Mouse (Mus musculus) right cerebral cortex, postnatal 14 days (tissue): ENCODE measurements around the gene Pappa2.

Experiments used
- DNase-seq: peaks from one replicate; pipeline ENCODE4 v3.0.0; 2022

Gene Pappa2

GRCm38 (mm10) chr1:158980390-158980789 lies at the start of gene Pappa2:
Gene Pappa2 (minus strand): TSS chr1:158980490.
- DNase-seq, result no peak

- no peak for DNase-seq
Measured at GRCm38 (mm10) chr1:159029106-159029505, 48.8 kb upstream of the Pappa2 start.

GRCm38 (mm10) chr1:159014940-159015660 lies 34.8 kb upstream of the Pappa2 start:
- no peak for DNase-seq

- DNase-seq, result no peak
Measured at GRCm38 (mm10) chr1:158987042-158987441, 6.8 kb upstream of the Pappa2 start.

- DNase-seq, result no peak
Measured at GRCm38 (mm10) chr1:158962340-158962739, 17.9 kb downstream of the Pappa2 start.

GRCm38 (mm10) chr1:158960984-158961383 lies 19.3 kb downstream of the Pappa2 start:
- DNase-seq, result no peak

DNA sequence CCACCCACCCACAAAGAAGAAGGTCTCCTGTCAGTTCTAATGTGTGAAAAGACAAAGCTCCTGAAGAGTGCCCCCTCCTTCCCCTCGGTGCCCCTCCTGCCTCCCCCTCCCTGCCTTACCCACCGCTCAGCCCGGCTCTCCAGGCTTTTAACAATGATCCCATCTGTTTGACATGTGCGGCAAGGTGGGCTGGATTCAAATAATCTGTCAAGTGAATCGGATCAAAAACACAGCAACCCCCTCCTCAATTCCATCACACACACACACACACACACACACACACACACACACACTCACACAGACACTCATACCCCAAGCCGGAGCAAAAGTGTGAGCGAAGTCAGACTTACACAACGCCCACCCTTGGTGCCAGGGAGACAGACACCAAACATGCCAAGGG lies 19.7 kb downstream of the Pappa2 start:
- DNase-seq, result no peak

GRCm38 (mm10) chr1:158956361-158956760 lies 23.9 kb downstream of the Pappa2 start:
- DNase-seq, result no peak

GRCm38 (mm10) chr1:158954785-158955184 lies 25.5 kb downstream of the Pappa2 start:
- no peak for DNase-seq

- peak; percentile 39 for DNase-seq
Measured at GRCm38 (mm10) chr1:158953479-158954207, 26.6 kb downstream of the Pappa2 start.

DNA sequence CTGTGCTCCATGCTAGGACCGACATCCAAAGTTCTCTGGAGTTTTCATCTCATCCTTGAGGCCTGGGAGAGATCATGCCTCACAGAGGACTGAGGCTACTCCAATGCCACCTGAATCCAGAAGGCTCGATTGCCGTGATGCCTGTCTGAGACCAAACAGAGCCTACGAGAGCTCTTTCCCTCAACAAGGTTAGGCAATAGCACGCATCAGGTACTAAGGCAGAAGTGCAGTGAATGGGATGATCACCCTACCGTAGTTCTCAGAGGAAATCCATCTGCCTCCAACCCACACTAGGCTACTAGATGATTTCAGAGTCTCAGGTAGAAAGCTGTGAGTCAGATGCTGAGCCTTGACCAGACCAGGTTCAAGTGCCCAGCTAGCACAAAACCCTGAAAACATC lies 31.2 kb downstream of the Pappa2 start:
- no peak for DNase-seq

GRCm38 (mm10) chr1:158947981-158948735 lies 32.1 kb downstream of the Pappa2 start:
- DNase-seq, result no peak

GRCm38 (mm10) chr1:158944936-158945335 lies 35.4 kb downstream of the Pappa2 start:
- no peak for DNase-seq

GRCm38 (mm10) chr1:158942864-158943263 lies 37.4 kb downstream of the Pappa2 start:
- DNase-seq, result no peak

- DNase-seq, result no peak
Measured at GRCm38 (mm10) chr1:158940966-158941365, 39.3 kb downstream of the Pappa2 start.

- DNase-seq, result no peak
Measured at GRCm38 (mm10) chr1:158934447-158934846, 45.8 kb downstream of the Pappa2 start.

- no peak for DNase-seq
Measured at GRCm38 (mm10) chr1:158931202-158931827, 49.0 kb downstream of the Pappa2 start.

DNA sequence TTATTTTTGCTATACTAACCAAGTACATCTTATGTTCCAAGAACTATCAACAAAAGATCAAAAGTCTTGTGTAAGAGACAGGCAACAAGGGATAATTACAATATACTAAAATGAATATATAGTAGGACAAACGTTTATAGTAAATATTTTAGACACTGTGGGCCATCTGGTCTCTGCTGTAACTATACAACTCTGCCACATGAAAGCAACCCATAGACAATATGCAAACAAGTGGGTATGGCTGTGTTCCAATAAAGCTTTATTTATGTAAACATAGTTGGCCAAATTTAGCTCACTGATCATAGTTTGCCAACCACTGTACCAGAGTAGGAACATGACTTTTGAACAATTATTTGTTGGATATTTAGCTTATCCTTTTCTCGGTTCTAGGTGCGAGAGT lies 50.9 kb downstream of the Pappa2 start:
- no peak for DNase-seq

GRCm38 (mm10) chr1:158920451-158920850 lies 59.8 kb downstream of the Pappa2 start:
- no peak for DNase-seq

- no peak for DNase-seq
Measured at GRCm38 (mm10) chr1:158918890-158919289, 61.4 kb downstream of the Pappa2 start.

DNA sequence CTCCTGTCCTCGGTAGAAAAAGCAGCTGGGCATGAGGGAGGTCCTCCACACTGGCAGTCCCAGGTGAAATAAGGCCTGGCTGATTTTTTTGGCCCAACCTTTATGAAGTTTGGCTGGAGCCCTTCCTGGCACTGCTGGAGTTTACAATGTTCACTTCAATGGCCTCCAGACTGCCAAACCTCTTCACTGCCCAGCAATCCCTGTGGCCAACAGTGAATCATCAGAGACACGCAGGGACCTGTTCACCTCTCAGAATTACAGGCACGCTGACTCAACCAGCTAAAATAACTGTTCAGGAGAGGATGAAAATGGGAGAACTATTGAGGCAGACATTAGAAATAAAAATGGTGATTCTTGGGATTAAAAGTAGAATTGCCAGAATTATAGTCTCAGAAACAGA lies 63.2 kb downstream of the Pappa2 start:
- DNase-seq, result no peak

DNA sequence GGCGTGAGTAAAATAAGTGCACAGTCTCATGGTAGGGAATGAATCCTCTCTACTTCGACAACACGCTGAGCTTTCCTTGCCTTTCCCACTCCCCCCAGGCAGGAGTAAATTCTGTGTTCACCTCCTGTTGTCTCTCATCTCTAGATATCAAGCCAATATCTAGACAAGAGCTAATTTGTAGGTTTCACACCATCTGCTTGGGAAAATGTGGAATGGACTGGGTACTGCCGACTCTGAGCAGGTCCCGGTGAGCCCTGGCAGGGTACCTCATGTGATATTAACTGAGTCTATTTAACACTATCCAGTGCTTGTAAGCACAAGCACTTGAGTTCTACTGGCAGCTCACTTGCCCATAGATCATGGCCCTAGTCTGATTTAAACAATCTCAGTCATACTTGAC lies 64.7 kb downstream of the Pappa2 start:
- DNase-seq, result no peak

GRCm38 (mm10) chr1:158910661-158911060 lies 69.6 kb downstream of the Pappa2 start:
- no peak for DNase-seq
